Mouse (Mus musculus) MEL (cell line): ENCODE measurements at regions not wholly inside any gene's neighbourhood (a gene's known extent, or its start where the extent isn't known, plus 50 kb on each side); places are given as distances from the start of the nearest gene placed in this dataset.

Source experiments
- DNase-seq: peaks from one replicate; pipeline ENCODE4 v3.0.0; 2011; ENCODE audit warnings: low read depth, low spot score
- H3K27ac ChIP-seq: 2 replicates; pipeline ENCODE4 v1.5.1; 2012; ENCODE audit warnings: low read depth, mild to moderate bottlenecking, control low read depth, low read length, moderate library complexity; ENCODE audit not compliant: control insufficient read depth
- H3K27me3 ChIP-seq, 2 experiments: fragments of 150-350 bp in 1 of 2; sonication (generic) in 1 of 2; 2 replicates each; pipeline ENCODE4 v1.6.1; 2012; ENCODE audit warnings: low read length in 2 of 2, mild to moderate bottlenecking in 2 of 2, improper control_type of control experiment in 1 of 2, moderate library complexity in 1 of 2; ENCODE audit not compliant: insufficient read depth in 2 of 2, control insufficient read depth in 1 of 2
- H3K36me3 ChIP-seq, 2 experiments: 2 replicates each; pipeline ENCODE4 v1.6.1; 2012 to 2014; ENCODE audit warnings: low read length in 2 of 2, improper control_type of control experiment in 1 of 2, inconsistent platforms in 1 of 2, mild to moderate bottlenecking in 1 of 2; ENCODE audit not compliant: insufficient read depth in 2 of 2, control insufficient read depth in 1 of 2
- H3K4me1 ChIP-seq, 2 experiments: fragments of 150-350 bp in 1 of 2; sonication (generic) in 1 of 2; 2 replicates each; pipeline ENCODE4 v1.6.1; 2012; ENCODE audit warnings: low read length in 2 of 2, improper control_type of control experiment in 1 of 2, mild to moderate bottlenecking in 1 of 2; ENCODE audit not compliant: insufficient read depth in 2 of 2, control insufficient read depth in 1 of 2
- H3K4me3 ChIP-seq, 2 experiments: fragments of 150-350 bp in 1 of 2; sonication (generic) in 1 of 2; 2 replicates each; pipeline ENCODE4 v1.5.1; 2012; ENCODE audit warnings: low read depth in 2 of 2, low read length in 2 of 2, mild to moderate bottlenecking in 2 of 2, moderate library complexity in 2 of 2, control low read depth in 1 of 2, improper control_type of control experiment in 1 of 2; ENCODE audit not compliant: control insufficient read depth in 1 of 2, insufficient read depth in 1 of 2
- H3K79me2 ChIP-seq: 2 replicates; pipeline ENCODE4 v1.6.1; 2012; ENCODE audit warnings: mild to moderate bottlenecking, low read length, moderate library complexity; ENCODE audit not compliant: control insufficient read depth, poor library complexity, insufficient read depth
- H3K9ac ChIP-seq: 2 replicates; pipeline ENCODE4 v1.6.1; 2012; ENCODE audit warnings: low read depth, mild to moderate bottlenecking, control low read depth, low read length, moderate library complexity; ENCODE audit not compliant: control insufficient read depth, poor library complexity, severe bottlenecking
- H3K9me3 ChIP-seq: fragments of 150-350 bp; sonication (generic); replicated peaks from 2 replicates; pipeline ENCODE4 v1.6.1; 2012; ENCODE audit warnings: mild to moderate bottlenecking, low read length, improper control_type of control experiment, moderate library complexity; ENCODE audit not compliant: insufficient read depth
- BHLHE40 ChIP-seq: IDR thresholded peaks from 2 replicates; pipeline ENCODE4 v1.6.1; 2012; ENCODE audit warnings: low read depth, mild to moderate bottlenecking, inconsistent platforms, low read length, improper control_type of control experiment, borderline replicate concordance
- CHD1 ChIP-seq: IDR thresholded peaks from 2 replicates; pipeline ENCODE4 v1.6.1; 2012; ENCODE audit warnings: low read depth, mild to moderate bottlenecking, inconsistent platforms, low read length, improper control_type of control experiment
- ELF1 ChIP-seq: IDR thresholded peaks from 2 replicates; pipeline ENCODE4 v1.6.1; 2014; ENCODE audit warnings: low read depth, mild to moderate bottlenecking, inconsistent platforms, low read length, improper control_type of control experiment, moderate library complexity
- EP300 ChIP-seq, 2 experiments: IDR thresholded peaks; 2 replicates each; pipeline ENCODE4 v1.6.1; 2011; ENCODE audit warnings: improper control_type of control experiment in 2 of 2, low read length in 2 of 2, low read depth in 1 of 2, mild to moderate bottlenecking in 1 of 2
- ETS1 ChIP-seq: IDR thresholded peaks from 2 replicates; pipeline ENCODE4 v1.6.1; 2012; ENCODE audit warnings: low read depth, mild to moderate bottlenecking, inconsistent platforms, low read length, improper control_type of control experiment, moderate library complexity
- GABPA ChIP-seq: IDR thresholded peaks from 2 replicates; pipeline ENCODE4 v1.6.1; 2012; ENCODE audit warnings: low read depth, mild to moderate bottlenecking, inconsistent platforms, low read length, improper control_type of control experiment, moderate library complexity
- GATA1 ChIP-seq: IDR thresholded peaks from 2 replicates; pipeline ENCODE4 v1.6.1; 2011; ENCODE audit warnings: low read depth, low read length, improper control_type of control experiment
- KAT2A ChIP-seq: conservative IDR thresholded peaks from 2 replicates; pipeline ENCODE4 v1.6.1; 2012; ENCODE audit warnings: low read depth, low read length, improper control_type of control experiment, inconsistent platforms
- MAFK ChIP-seq: IDR thresholded peaks from 2 replicates; pipeline ENCODE4 v1.6.1; 2011; ENCODE audit warnings: low read depth, mild to moderate bottlenecking, low read length, improper control_type of control experiment, borderline replicate concordance
- MAX ChIP-seq: IDR thresholded peaks from 2 replicates; pipeline ENCODE4 v1.6.1; 2011; ENCODE audit warnings: low read length, improper control_type of control experiment
- NRF1 ChIP-seq: IDR thresholded peaks from 2 replicates; pipeline ENCODE4 v1.6.1; 2014; ENCODE audit warnings: low read depth, mild to moderate bottlenecking, inconsistent platforms, low read length, improper control_type of control experiment, moderate library complexity; ENCODE audit not compliant: poor library complexity, insufficient read depth, severe bottlenecking
- POLR2AphosphoS5 ChIP-seq: IDR thresholded peaks from 2 replicates; pipeline ENCODE4 v1.6.1; 2012; ENCODE audit warnings: low read depth, borderline replicate concordance, mild to moderate bottlenecking, inconsistent platforms, low read length, moderate library complexity, mixed read lengths
- SIN3A ChIP-seq: IDR thresholded peaks from 2 replicates; pipeline ENCODE4 v1.6.1; 2012; ENCODE audit warnings: low read length, improper control_type of control experiment, inconsistent platforms
- TAL1 ChIP-seq: IDR thresholded peaks from 2 replicates; pipeline ENCODE4 v1.6.1; 2012; ENCODE audit warnings: mild to moderate bottlenecking, inconsistent platforms, low read length, moderate library complexity, mixed read lengths
- UBTF ChIP-seq: IDR thresholded peaks from 2 replicates; pipeline ENCODE4 v1.6.1; 2012; ENCODE audit warnings: low read depth, mild to moderate bottlenecking, inconsistent platforms, low read length, improper control_type of control experiment, moderate library complexity, borderline replicate concordance; ENCODE audit not compliant: insufficient read depth
- USF1 ChIP-seq: IDR thresholded peaks from 2 replicates; pipeline ENCODE4 v1.6.1; 2014; ENCODE audit warnings: low read depth, mild to moderate bottlenecking, inconsistent platforms, low read length, improper control_type of control experiment, moderate library complexity
- USF2 ChIP-seq, 2 experiments: IDR thresholded peaks; 2 replicates each; pipeline ENCODE4 v1.6.1; 2011 to 2012; ENCODE audit warnings: improper control_type of control experiment in 2 of 2, low read length in 2 of 2, borderline replicate concordance in 1 of 2, inconsistent platforms in 1 of 2, low read depth in 1 of 2, mild to moderate bottlenecking in 1 of 2; ENCODE audit not compliant: insufficient read depth in 1 of 2
- ZC3H11A ChIP-seq: IDR thresholded peaks from 2 replicates; pipeline ENCODE4 v1.6.1; 2012; ENCODE audit warnings: low read depth, mild to moderate bottlenecking, inconsistent platforms, low read length, improper control_type of control experiment
- ZMIZ1 ChIP-seq: IDR thresholded peaks from 2 replicates; pipeline ENCODE4 v1.6.1; 2012; ENCODE audit warnings: low read depth, mild to moderate bottlenecking, inconsistent platforms, low read length, improper control_type of control experiment, moderate library complexity

- DNase-seq = no peak
- TF ChIP-seq GATA1 (no peak), ETS1 (no peak), POLR2AphosphoS5 (no peak), USF1 (no peak), ZC3H11A (no peak), CHD1 (no peak), NRF1 (no peak), SIN3A (no peak), USF2 (IDR thresholded peaks at IDR 0.05; ENCODE audit: borderline replicate concordance in 1 of 2, insufficient read depth in 1 of 2, low read depth in 1 of 2, low read length in 2 of 2) (no peak), KAT2A (no peak), TAL1 (no peak), ELF1 (no peak), GABPA (no peak)
- TF ChIP-seq, all 39 proteins: peak for 0
- H3K9ac ChIP-seq = no peak overlapping the region
- no peaks in the 10 kb centered on the region for H3K79me2 ChIP-seq
- no peaks in the 10 kb centered on the region for H3K36me3 ChIP-seq
- H3K9me3 ChIP-seq = no peaks in the 10 kb centered on the region
- H3K27ac ChIP-seq = no peak overlapping the region
- no peaks in the 10 kb centered on the region for H3K4me1 ChIP-seq
- no peak overlapping the region for H3K4me3 ChIP-seq
- peaks cover 2 to 5% of the 10 kb centered on the region in 2 experiments; a peak in 2 of 4 replicates for H3K27me3 ChIP-seq
Measured at GRCm38 (mm10) chr8:25373276-25373675, 549.1 kb upstream of the Adam5 start.

GRCm38 (mm10) chr8:25370947-25371346, 546.8 kb upstream of the Adam5 start:
- no peaks in the 10 kb centered on the region for H3K9me3 ChIP-seq
- DNase-seq = no peak

More at GRCm38 (mm10) chr8:25370947-25371346, 546.8 kb upstream of the Adam5 start:
- Histone ChIP-seq H3K27ac (no peak overlapping the region), H3K79me2 (no peaks in the 10 kb centered on the region), H3K4me1 (no peaks in the 10 kb centered on the region), H3K36me3 (no peaks in the 10 kb centered on the region), H3K4me3 (no peak overlapping the region), H3K9ac (no peak overlapping the region), H3K27me3 (peaks cover 2 to 6% of the 10 kb centered on the region in 2 experiments; a peak in 2 of 4 replicates)
- no peak for TF ChIP-seq MAFK
- TF ChIP-seq ZMIZ1 = no peak
- TF ChIP-seq EP300 (IDR thresholded peaks at IDR 0.05; ENCODE audit: low read depth in 1 of 2, low read length in 2 of 2) = no peak
- TF ChIP-seq MAX = no peak
- TF ChIP-seq UBTF = no peak
- no peak for TF ChIP-seq SIN3A
- TF ChIP-seq BHLHE40 = no peak
